Mouse (Mus musculus) liver, embryonic 11.5 days (tissue): ENCODE results near the gene 1110051M20Rik. TPM values are rescaled to one million over a fixed set of nuclear protein-coding genes. Genes with fewer than 3 reads are reported as not detected.

Source experiments
- ATAC-seq: fragments of 200-750 bp; cut with Nextera tagmentation; replicated peaks from 2 replicates; pipeline ENCODE4 v1.8.0; 2017; ENCODE audit warnings: moderate number of reproducible peaks, mild to moderate bottlenecking, moderate TSS enrichment, moderate library complexity; ENCODE audit not compliant: low FRiP score
- DNase-seq: peaks from one replicate; pipeline ENCODE4 v3.0.0-alpha.2; 2017; ENCODE audit warnings: low spot score
- H3K27ac ChIP-seq: fragments of 300-500 bp; sonication (generic); 2 replicates; pipeline ENCODE4 v1.5.1; 2014; ENCODE audit warnings: mild to moderate bottlenecking, low read depth, low read length, control low read depth
- H3K27me3 ChIP-seq: fragments of 300-500 bp; sonication (generic); replicated peaks from 2 replicates; pipeline ENCODE4 v1.6.1; 2014; ENCODE audit warnings: low read length, mixed read lengths; ENCODE audit not compliant: control insufficient read depth, insufficient read depth
- H3K36me3 ChIP-seq: fragments of 300-500 bp; sonication (generic); 2 replicates; pipeline ENCODE4 v1.6.1; 2014; ENCODE audit warnings: mild to moderate bottlenecking, low read length, moderate library complexity, mixed read lengths; ENCODE audit not compliant: control insufficient read depth, insufficient read depth
- H3K4me1 ChIP-seq: fragments of 300-500 bp; sonication (generic); replicated peaks from 2 replicates; pipeline ENCODE4 v1.6.1; 2014; ENCODE audit warnings: low read length, mixed read lengths; ENCODE audit not compliant: control insufficient read depth, insufficient read depth
- H3K4me2 ChIP-seq: fragments of 300-500 bp; sonication (generic); 2 replicates; pipeline ENCODE4 v1.6.1; 2014; ENCODE audit warnings: mild to moderate bottlenecking, control low read depth, moderate library complexity
- H3K4me3 ChIP-seq: fragments of 300-500 bp; sonication (generic); 2 replicates; pipeline ENCODE4 v1.5.1; 2014; ENCODE audit warnings: low read depth, low read length, control low read depth
- H3K9ac ChIP-seq: fragments of 300-500 bp; sonication (generic); 2 replicates; pipeline ENCODE4 v1.6.1; 2014; ENCODE audit warnings: low read depth, low read length, control low read depth
- H3K9me3 ChIP-seq: fragments of 300-500 bp; sonication (generic); 2 replicates; pipeline ENCODE4 v1.6.1; 2016; ENCODE audit warnings: low read length, inconsistent platforms, mixed read lengths; ENCODE audit not compliant: control insufficient read depth
- WGBS: fragments of 180-500 bp; shearing (Covaris S2); extraction: QIAGEN DNeasy Blood & Tissue Kit; methylation state at CpG from one replicate; pipeline ENCODE4 v1.1.7; 2014; 5-methylcytosine and 5-hydroxymethylcytosine counted together
- polyA plus RNA-seq: library from polyadenylated mRNA; unstranded; fragments of >200 nt; fragmentation: Nextera tagmentation; extraction: Ambion mirVana; gene quantifications from 2 replicates; pipeline ENCODE4 v1.2.1, GENCODE M21; 2014

The 1110051M20Rik gene
- polyA plus RNA-seq, 1 experiment from 2014 or later, result 23.7 TPM

DNA sequence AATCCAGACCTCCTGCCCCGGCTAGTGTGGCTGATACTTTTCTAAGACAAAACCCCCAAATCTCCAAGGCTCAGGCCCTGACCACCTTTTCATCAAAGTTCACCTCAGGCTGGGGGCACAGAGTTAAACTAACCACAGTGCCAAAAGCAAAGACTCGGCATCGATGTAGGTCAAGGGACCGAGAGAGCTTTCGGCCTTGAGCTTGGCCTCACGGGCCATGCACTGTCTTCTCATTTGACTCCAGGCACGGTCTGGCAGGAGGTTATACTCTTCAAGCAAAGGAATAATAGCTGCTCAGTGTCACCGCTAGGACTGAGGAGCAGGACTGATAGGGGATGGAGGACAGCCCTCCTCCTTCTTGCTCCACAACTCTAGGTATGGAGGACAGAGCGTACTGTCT lies 138.6 kb downstream of the 1110051M20Rik start:
- Histone ChIP-seq H3K4me3 (no peak overlapping the region), H3K9ac (no peak overlapping the region), H3K27ac (no peak overlapping the region), H3K4me2 (no peak overlapping the region), H3K27me3 (no peaks in the 10 kb centered on the region), H3K4me1 (peaks cover 5% of the 10 kb centered on the region; the same call in 1 of the 2 replicates), H3K9me3 (no peaks in the 10 kb centered on the region), H3K36me3 (no peaks in the 10 kb centered on the region)
- 84% methylated on average over 9 of the region's 9 CpGs for WGBS
- DNase-seq (no peak), ATAC-seq (no peak)

DNA sequence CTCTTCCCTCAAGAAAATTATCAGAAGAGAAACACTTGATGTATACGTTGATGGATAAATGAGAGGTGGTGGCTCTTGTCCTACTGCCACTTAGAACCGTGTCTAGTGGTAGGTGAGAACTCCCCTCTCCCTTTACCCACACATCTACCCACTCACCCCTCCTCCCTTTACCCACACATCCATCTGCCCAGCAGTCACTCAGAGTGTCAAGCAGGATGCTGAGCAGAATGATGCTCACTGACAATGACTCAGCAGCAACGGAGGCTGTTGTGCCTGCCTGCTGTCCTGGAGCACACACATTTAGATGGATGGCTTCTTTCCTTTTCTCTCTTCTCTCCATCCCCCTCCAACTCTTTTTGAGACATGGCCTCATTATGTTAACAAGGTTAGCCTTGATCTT lies 141.7 kb downstream of the 1110051M20Rik start:
- H3K4me3 ChIP-seq, result no peak overlapping the region
- H3K9me3 ChIP-seq, result no peaks in the 10 kb centered on the region
- H3K36me3 ChIP-seq, result no peaks in the 10 kb centered on the region
- DNase-seq, result no peak
- ATAC-seq, result no peak
- H3K4me1 ChIP-seq, result no peaks in the 10 kb centered on the region
- 58% methylated on average over 3 of the region's 3 CpGs for WGBS
- no peak overlapping the region for H3K27ac ChIP-seq
- no peak overlapping the region for H3K4me2 ChIP-seq
- no peak overlapping the region for H3K9ac ChIP-seq
- H3K27me3 ChIP-seq, result no peaks in the 10 kb centered on the region

DNA sequence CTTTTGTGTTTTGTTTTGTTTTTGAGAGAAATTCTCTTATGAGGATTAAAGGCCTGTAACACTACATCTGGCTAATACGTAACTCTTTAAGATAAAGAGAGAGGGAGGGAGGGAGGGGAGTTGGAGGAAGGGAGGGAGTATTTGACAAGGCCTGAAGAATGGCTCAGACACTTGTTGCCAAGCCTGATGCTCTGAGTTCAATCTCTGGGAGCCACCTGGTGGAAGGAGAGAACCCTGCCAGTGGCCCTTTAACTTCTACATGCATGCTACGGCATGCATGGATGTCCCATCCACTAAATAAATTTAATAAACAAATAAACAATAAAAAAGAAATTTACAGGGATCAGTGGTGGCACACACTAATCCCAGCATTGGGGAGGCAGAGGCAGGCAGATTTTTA lies 142.7 kb downstream of the 1110051M20Rik start:
- H3K27me3 ChIP-seq, result no peaks in the 10 kb centered on the region
- WGBS, result 84% methylated on average over 2 of the region's 2 CpGs
- H3K36me3 ChIP-seq, result no peaks in the 10 kb centered on the region
- ATAC-seq (no peak), DNase-seq (no peak)
- no peak overlapping the region for H3K9ac ChIP-seq
- H3K4me3 ChIP-seq, result no peak overlapping the region
- H3K4me2 ChIP-seq, result no peak overlapping the region
- no peak overlapping the region for H3K27ac ChIP-seq
- H3K4me1 ChIP-seq, result no peaks in the 10 kb centered on the region
- H3K9me3 ChIP-seq, result no peaks in the 10 kb centered on the region

DNA sequence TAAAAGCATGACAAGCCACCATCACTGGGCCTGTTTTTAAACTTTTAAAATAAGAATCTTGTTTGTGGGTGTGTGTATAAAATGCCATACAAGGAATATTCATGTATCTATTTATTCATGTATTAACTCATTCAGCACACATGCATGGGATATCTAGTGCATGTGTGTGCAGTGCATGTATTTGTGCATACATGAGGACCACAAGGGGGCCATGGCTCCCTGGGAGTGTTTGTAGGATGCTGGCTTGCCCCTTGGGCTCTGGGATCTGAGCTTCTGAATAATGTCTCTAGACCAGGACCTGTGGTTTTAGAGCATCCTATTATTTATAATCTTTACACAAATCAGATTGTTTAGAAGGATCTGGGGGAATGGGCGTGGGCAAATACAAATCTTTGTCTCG lies 143.7 kb downstream of the 1110051M20Rik start:
- Histone ChIP-seq H3K27me3 (no peaks in the 10 kb centered on the region), H3K4me3 (no peak overlapping the region), H3K9ac (no peak overlapping the region), H3K4me2 (no peak overlapping the region), H3K36me3 (no peaks in the 10 kb centered on the region), H3K27ac (no peak overlapping the region), H3K4me1 (no peaks in the 10 kb centered on the region), H3K9me3 (no peaks in the 10 kb centered on the region)
- DNase-seq (no peak), ATAC-seq (no peak)
- WGBS, result 84% methylated on average over 2 of the region's 2 CpGs

DNA sequence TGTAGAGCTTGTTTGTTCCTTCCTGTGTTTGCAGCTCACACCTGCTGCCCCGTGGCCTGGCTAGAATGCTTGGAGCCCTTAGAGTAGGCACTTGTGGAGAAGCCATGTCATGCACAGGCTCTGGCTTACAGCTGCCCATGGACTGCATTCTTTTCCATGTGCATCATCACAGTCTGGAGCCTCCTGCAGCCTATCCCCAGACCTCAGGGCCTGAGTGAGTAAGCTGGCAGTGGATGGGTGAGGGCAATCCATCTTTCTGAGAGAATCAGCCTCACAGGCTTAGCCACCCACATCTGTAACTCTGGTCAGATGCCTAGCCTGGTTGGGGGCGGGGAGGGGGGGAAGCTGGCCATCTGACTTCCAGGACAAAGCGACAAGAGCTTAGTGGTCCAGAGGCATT lies 145.3 kb downstream of the 1110051M20Rik start:
- Histone ChIP-seq H3K9ac (no peak overlapping the region), H3K4me2 (no peak overlapping the region), H3K36me3 (no peaks in the 10 kb centered on the region), H3K4me3 (no peak overlapping the region), H3K9me3 (no peaks in the 10 kb centered on the region), H3K4me1 (no peaks in the 10 kb centered on the region), H3K27me3 (no peaks in the 10 kb centered on the region), H3K27ac (no peak overlapping the region)
- WGBS, result 47% methylated on average over 3 of the region's 3 CpGs
- DNase-seq (no peak), ATAC-seq (no peak)

DNA sequence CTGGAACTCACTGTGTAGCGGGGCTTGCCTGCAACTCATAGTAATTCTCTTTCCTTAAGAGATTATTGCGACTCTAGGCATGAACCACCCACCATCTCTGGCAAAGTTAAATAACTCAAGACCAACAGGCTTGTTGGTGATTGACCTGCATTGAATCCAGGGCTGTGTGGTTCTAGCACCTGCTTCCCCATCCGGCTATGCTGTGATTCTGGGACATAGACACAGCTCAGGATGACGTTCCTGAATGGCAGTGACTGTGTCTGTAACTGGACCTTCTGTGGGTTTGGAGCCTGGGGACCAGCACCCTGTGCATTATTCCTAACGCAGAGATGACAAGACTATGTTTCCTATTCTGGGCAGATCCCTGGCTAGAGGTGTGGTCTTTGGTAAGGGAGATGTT lies 148.6 kb downstream of the 1110051M20Rik start:
- Histone ChIP-seq H3K4me3 (no peak overlapping the region), H3K27me3 (no peaks in the 10 kb centered on the region), H3K9ac (no peak overlapping the region), H3K36me3 (no peaks in the 10 kb centered on the region), H3K4me2 (no peak overlapping the region), H3K4me1 (no peaks in the 10 kb centered on the region), H3K27ac (no peak overlapping the region), H3K9me3 (no peaks in the 10 kb centered on the region)
- ATAC-seq, result no peak
- WGBS, result 87% methylated on average over 5 of the region's 5 CpGs
- no peak for DNase-seq

DNA sequence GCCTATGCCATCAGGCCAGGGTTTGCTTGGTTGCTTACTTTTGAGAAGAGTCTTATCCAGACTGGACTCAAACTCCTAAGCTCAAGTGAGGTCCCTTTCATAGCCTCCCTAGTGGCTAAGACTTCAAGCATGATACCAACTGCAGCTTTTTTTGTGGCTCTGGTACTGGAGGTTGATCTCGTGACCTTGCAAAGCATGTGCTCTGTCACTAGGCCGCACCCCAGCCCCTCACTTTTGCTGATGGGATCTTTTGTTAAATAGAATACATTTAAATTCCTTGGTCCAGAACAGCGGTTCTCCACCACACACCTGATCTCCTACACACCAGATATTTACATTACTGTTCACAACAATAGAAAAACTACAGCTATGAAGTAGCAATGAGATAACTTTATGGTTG lies 150.3 kb downstream of the 1110051M20Rik start:
- Histone ChIP-seq H3K4me2 (no peak overlapping the region), H3K9ac (no peak overlapping the region), H3K9me3 (no peaks in the 10 kb centered on the region), H3K36me3 (no peaks in the 10 kb centered on the region), H3K4me1 (no peaks in the 10 kb centered on the region), H3K27me3 (no peaks in the 10 kb centered on the region), H3K27ac (no peak overlapping the region), H3K4me3 (no peak overlapping the region)
- no peak for ATAC-seq
- 85% methylated on average over 3 of the region's 3 CpGs for WGBS
- DNase-seq, result no peak

DNA sequence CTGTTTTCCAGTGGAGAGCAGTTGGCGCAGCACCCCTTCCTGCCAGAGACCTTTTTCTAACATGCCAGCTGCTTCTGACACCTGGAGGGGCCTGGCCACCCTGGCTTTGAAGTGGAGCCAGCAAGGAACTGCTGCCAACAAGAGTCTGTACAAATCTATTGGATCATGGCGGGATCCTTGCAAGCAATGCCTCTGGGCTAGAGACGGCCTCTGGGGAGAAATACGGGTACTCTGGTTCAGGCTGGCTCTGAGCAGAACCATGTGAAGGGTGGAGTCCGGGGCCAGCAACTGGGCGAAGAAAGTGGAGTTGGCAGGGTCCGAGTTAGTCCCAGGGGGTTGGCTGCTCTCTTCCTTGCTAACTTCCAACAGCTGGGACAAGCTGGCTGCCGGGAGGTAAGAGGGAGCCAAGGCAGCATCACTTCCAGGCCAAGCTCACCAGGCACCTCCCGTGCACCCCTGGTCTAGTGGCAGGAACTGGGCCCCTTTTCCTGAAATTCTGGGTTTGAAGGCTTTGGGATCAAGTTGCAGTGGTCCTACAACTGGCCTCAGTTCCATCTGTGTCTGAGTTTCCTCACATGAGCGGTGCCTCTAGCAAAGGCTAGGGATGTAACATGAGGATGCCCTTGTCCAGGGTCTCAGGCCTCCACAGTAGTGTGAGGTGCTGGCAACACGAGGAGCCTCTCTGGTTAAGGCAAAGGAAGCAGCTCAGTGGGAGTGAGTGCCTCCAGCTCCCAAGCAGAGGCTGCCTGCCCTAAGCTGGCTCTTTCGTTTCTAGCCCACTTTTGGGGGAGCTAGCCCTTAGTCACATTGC lies 153.1 kb downstream of the 1110051M20Rik start:
- Histone ChIP-seq H3K27ac (no peak overlapping the region), H3K4me2 (no peak overlapping the region), H3K4me3 (no peak overlapping the region), H3K36me3 (no peaks in the 10 kb centered on the region), H3K9me3 (no peaks in the 10 kb centered on the region), H3K9ac (no peak overlapping the region), H3K27me3 (no peaks in the 10 kb centered on the region), H3K4me1 (peaks cover 8% of the 10 kb centered on the region)
- DNase-seq, result no peak
- WGBS, result 86% methylated on average over 12 of the region's 12 CpGs
- ATAC-seq, result no peak

DNA sequence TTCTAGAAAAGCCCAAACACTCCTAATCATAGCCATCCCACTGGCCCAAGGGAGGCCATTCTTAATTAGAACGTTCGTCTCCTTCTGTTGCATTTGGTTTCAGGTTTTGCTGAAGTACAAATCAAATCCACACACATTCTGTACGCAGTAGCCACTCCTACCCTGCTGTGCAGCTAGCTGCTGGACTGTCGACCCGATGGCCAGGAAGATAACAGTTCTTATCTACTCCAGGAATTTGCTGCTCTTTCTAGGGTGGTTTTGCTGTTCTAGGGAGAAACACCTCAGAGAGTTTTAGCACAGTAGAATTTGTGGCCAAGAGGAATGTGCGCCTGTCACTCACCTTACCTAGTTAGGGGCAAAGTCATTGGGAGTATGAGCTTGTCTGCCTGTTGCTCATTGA lies 156.9 kb downstream of the 1110051M20Rik start:
- Histone ChIP-seq H3K4me2 (no peak overlapping the region), H3K4me3 (no peak overlapping the region), H3K4me1 (peaks cover 8% of the 10 kb centered on the region), H3K9me3 (no peaks in the 10 kb centered on the region), H3K27me3 (no peaks in the 10 kb centered on the region), H3K27ac (no peak overlapping the region), H3K36me3 (no peaks in the 10 kb centered on the region), H3K9ac (no peak overlapping the region)
- DNase-seq, result no peak
- WGBS, result 30% methylated on average over 6 of the region's 6 CpGs
- no peak; the same call in 1 of the 2 replicates for ATAC-seq
